Mouse (Mus musculus) cerebellum, adult 11-12 months (tissue): Measurements from ENCODE around the gene Cym.

Experiments used
- DNase-seq: peaks from one replicate; pipeline ENCODE4 v3.0.0; 2022

Gene Cym

DNA sequence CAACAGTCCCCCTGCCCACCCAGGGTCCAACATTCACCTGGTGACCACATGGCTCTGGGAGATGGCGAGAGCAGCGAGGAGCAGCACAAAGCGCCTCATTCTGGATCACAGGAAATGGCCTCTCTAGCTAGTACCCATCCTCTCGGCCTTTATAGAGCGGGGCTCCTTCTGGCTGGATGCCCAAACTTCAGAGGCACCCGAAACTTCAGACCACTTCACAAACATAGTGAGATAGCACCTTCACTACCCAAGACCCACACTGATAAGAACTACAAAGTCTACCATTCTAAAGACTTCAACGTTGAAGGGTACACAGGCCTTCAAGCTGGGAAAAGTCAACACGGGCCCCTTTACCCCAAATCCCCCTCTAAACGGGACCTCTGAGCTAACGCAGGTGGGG is at the start of gene Cym:
TSS of gene Cym (minus strand) at position 125 of the 400 bp plus-strand sequence.
- no peak for DNase-seq

DNA sequence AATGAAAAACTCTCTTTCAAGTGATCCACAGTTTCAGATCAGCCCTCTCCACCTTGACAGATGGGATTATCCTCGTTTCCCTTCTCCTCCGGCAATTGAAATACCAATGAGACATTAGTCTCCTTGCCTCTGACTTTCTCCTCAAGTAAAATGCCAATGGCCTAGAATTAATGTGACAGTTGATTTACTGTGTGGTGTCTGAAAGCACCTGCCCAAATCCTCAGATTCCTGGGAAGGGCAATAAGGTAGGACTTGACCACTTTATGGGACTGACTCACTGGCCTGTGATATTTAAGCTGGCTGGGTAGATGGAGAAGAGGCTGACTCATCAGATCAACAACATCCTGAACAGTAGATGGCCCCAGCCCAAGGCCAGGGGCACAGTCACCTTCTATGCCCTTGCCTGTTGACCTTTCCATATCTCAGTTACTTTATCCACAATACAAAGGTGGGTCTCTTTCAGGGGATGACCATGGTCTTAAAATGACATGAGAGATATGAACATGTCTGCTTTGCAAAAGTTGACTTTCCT is 45.3 kb upstream of the Cym start:
- no peak for DNase-seq

DNA sequence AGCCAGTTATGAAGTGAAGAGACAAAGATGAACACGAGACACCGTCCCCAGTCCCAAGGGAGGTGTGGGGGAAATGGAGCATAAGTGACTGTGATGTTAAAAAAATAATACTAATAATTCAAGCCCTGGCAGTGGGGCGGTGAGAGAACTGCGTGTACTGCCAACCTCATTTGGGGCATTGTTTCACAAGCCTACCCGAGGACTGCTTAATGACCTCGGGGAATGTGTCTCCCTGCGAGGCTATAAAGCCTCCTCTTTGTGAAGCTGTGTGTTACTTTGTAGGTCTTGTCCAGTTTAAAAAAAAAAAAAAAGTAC is 40.3 kb upstream of the Cym start:
- no peak for DNase-seq

DNA sequence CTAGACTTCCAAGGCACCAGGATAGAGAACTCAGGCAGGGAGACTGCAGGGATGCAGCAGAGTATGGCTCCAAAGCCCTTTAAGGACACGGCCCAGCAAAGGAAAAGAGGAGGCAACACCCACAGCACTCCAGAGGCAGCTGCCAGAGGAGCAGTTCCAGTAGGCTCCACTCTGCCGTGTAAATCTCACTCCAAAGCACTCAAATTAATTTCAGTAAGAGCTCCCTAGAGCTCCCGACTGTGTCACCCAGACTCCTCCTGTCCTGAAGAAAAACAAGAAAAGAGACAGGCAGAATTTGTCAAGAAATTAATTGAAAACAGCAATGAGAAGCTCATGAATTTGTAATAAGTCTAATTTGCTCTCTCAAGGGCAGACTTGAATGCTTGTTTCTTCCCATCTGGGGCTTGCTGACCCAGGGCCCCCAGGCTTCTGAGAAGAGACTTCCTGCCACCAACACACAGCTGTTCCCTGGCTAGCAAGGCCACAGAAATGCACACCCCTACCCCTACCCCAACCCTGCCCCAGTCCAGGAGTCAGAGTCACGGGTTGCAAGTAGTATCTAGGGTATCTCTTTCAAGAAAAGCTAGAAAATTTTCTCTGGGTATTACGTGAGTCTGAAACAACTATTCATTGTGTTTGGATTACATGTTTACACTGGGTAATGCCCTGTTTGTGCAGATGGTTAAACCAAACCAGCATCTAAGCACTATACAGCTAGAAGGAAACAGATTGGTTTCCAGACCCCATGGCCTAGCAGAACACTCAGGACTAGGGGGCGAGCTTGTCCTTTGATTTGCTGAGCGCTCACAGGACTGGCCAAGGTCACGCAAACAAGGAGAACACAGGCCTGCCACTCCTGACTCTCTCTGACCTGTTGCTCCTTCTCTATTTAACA is 39.7 kb upstream of the Cym start:
- DNase-seq, result peak; percentile 7

DNA sequence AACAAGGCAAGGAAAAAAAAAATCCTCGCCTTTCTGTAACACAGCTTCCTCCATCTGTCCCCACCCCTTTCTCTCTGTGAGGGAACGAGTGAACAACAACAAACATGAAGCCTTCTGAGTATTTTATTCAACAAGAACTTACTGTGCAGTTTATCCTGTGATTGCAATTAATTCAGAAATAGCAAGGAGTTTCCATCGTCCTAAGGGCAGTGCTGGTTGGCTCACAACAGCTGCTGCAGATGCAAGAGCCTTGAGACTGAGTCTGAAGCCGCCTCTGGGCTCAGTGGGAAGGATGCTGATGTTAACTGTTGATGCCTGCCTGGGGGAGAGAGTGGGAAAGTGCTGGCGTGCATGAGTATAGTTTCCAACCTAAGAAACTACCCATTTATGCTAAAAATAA is 36.4 kb upstream of the Cym start:
- DNase-seq, result no peak

DNA sequence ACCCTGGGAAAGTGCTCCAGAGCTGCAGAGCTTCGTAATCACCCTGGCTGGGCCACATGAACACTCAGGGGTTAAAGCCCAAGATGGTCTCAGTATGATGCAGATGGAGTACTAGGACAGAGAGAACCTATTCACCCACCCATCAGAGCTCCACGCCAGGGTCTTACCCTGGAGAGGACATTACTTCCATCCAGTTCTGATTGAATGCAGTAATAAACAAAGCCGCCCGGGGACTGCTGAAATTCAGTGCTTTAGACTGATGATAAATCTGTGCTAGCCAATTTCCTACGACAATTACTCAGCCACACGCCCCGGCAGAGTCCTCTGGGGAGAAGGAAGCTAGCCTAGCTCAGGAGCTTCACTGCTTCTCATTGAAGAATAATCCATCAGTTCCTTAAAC is 35.2 kb upstream of the Cym start:
- DNase-seq, result no peak

DNA sequence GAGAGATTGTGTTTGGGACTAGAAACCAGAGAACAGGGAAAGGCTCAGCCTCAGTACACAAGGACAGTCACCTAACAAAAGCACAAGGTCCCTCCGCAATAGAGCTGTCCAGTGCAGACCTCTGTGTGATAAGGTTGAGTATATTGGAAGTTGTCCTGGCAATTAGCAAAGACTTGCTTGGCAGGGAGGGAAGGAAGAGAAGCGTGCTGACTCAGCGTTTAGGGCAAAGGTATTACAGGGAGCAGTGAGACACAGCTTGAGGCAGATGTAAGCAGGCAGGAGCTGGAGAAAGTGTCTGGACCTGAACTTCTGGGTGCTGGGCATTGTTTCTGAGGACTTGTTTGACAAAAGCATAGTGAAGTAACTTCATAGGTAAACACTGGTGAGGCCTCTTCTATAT is 34.5 kb upstream of the Cym start:
- no peak for DNase-seq

DNA sequence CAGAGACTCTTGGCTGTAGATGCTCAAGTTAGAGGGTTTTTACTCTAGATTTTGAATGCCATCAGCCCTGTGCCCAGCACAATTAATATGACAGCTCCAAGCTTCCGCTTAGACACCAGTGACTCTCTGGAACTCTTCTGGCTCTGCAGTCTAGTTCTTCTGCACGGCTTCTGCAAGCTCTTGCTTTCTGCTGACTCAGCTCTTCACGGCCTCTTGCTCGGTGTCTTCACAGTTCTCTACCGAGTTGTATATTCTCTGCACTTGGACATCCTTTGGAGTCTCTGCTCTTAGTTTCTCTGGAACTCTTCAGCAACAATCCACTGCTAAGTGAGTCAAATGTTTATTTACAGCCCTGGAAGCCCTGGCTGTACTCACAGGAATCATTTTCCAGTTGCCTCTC is 32.4 kb upstream of the Cym start:
- DNase-seq, result no peak

DNA sequence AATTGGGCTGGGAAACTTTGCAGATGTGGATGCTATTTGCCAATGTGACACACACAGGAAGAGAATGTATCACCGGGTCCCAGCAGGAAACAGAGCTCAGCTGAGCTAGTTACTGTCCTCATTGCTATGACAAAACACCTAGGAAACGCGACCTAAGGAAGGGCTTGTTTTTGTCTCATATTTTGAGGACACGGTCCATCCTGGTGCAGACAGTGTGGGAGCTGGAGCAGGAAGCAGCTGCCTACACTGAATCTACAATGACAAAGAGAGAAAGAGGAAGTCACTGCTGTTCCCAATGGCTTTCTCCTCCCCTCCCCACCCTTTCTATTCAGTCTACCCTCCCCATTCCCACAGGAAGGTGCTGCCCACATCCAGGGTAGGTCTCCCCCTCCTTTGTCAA is 30.5 kb upstream of the Cym start:
- DNase-seq, result no peak

DNA sequence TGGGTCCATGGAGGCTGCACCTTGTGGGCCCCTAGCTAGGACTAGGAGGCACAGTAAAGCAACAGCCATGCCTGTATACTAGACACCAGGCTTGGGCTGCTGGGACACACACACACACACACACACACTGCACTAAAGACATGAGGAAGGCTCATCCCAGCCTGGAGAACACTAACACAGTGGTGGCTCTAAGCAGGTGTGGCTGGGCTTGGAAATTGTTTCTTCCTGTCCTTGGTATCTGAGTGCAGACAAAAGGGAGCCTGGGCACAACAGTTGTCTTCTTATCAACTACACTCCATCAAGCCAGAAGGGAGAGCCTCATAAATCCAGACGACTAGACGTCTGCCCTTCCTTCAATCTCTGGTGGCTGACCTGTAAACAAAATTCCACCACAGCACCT is 28.8 kb upstream of the Cym start:
- DNase-seq, result no peak

DNA sequence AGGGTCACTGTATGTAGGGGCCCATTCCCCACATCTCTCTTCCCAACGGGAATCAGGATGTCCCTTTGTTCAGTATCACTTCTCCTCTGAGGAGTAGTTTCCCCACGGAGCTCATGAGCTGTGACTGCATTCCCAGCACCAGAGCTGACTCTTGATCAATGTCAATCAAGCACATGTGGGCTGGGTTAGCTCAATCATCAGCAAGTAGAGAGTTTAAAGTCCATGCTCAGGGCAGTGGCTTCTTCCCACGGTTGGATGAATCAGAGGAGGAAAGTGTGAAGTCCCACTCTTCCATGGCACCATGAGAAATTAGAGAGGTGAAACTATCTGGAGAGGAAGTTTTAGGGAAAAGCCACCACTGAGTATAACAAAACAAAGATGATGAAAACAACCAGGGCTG is 27.5 kb upstream of the Cym start:
- DNase-seq, result no peak

DNA sequence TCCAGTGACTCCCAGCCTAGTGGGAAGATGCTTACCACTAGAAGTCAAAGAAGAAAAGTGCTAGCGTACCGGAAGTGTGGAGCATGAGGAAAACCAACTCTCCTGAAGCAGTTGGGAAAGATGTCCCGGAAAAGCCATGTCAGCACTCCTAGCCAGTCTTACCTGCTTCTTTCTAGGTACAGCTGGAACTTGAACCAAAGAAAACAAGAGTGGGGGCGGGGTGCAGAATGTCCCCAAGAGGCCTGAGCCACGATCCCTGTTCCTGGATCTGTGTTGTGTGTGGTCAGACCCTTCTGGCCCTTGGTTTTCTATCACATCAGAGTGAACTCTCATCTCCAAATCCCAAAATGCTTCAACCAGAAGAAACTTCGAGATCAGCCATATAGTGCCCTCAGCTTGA is 25.3 kb upstream of the Cym start:
- no peak for DNase-seq

DNA sequence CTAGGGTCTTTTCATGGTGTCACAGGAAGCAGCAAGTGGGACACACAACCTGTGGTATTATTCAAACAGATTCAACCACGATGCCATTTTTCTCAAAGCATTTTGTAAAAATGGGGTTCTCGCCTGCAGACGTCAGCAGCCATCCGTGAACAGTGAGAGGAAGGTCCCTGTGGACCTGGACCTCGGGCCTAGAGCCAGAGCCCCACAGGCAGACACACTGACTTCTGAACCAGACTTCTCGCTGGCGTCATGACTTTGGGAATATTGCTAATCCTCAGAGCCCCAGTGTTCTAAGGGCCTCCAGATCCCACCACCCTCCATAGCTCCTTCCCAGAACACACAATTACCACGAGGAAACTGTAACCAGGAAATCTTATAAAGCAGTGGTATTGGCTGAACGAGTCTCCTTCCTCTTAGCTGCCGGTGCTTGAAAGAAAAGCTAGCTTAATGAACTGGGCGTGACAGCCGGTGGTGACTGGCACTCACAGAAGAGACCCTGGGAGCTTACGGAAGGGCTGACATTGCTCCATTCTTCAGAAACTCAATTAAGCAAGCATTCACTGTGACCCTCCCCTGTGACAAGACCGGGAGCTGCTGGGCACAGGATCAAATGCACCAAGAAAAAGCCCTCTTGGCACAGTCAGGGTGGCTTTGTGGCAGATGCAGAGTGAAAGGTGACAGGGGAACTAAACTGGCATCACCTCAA is 20.0 kb upstream of the Cym start:
- DNase-seq, result no peak

DNA sequence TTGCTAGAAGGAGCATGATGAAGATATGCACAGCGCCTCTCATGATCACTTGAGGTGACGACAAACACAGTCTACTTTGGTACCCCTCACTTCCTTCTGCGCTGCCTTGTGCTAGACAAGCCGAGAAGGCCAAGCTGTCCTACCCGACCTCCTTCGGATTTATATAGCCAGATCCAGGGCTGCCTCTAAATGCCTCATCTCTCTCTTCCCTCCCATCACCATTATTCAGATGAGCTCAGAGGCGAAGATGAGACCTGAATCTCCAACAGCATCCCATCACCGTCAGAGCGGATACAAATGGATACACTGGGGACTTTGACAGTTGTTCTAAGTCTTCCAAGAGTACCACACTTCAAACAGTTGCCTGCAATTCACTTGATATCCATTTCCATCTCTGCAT is 18.1 kb upstream of the Cym start, which contains the start of gene Prok1:
TSS of gene Prok1 (minus strand) at position 101 of the 400 bp plus-strand sequence.
- DNase-seq, result no peak

DNA sequence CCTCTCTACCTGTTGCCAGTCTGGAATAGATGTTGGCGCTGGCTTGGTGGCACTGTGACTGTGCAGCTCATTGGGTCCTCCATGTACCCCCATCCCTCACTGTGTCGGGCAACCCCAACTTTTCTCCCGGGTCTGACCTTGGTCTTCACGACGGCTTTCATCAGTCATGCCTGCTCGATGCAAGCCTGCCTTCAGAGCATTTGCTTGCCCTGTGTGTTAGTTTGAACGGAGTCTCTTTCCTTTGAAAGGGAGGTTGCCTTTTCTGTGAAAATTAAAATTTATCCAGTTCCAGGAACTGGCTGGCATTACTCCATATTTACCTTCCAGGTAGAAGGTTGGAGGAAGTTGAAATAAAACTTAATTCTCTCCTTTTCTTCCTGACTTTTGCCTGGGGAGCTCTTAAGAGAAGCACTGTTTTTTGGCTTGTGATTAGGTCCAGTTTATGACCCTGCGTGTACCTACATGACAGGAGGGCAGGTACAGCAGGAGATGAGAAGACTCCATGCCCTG is 17.0 kb upstream of the Cym start:
- no peak for DNase-seq

DNA sequence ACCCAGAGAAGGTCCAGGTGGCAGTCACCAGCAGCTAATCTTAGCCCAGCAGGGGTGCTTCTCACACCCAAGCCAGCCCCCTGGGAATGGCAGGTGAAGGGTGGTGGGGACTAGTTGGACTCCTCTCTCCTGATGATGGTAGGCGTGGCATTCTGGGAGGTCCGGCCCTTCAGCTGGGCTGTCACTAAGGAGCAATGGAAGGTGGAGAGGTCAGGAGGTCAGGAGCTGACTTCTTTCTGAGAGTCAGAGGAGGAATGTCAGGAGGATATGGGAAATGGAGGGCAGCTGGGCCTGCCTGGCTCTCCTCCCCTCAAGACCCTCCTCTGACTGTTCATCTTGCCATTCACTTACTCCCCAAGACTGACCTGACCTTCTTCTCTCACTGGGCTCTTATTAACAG is 16.5 kb upstream of the Cym start:
- DNase-seq, result no peak

DNA sequence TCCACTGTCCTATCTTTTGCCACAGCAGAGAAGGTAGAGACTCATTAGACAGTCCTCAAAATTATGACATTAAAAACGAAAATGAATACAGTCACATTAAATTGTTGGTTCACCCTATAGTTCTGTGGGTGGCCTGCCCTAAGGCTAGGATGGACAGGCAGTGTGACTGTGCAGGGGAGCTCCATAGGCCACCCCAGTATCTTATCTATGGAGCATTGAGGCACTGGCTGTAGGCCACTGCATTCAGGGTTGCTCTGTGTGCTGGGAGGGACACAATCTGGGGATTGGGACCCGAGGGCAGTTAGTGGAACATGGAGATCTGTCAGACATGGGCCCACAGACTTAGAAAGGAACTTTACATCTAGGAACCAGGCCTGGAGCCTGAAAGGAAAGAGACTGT is 12.4 kb upstream of the Cym start:
- DNase-seq, result no peak

DNA sequence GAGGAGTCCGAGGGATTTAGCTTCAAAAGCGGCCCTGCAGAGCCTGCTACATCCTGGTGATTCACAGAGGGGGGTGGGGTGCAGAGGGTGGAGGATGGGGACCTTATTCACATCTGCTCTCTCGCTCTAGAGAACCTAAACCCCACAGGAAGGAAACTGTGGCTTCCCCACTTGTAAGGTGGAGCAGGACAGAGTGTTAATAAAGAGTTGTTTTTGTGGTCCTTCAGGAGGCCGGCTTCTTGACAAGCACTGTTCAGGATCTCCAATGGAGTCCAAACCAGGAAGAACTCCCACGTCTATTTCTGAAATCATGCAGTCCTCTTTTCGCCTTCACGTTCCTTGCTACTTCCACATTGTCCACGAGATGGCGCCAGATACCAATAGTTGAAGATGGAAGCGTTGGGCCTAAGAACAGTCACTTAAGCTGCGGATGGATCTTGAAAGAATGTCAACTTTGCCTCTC is 11.8 kb upstream of the Cym start:
- DNase-seq, result peak; percentile 43

DNA sequence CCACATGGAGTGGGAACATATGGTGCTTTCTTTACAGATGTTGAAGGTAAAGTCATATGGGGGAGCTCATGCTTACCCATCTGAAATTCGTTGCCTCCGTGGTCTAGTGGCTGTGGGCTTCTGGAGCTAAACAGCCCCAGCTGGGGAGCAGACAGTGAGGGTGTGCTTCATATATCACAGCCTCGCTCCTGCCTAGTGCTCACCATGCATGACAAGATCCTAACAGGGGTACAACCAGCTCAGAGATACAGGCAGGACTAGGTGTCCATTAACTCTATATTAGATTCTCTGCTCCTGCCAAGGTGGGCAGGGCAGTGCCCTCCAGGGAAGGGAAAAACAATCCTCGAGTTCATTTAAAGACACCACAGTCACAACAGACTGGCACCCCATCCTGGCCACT is 9.7 kb upstream of the Cym start:
- no peak for DNase-seq

DNA sequence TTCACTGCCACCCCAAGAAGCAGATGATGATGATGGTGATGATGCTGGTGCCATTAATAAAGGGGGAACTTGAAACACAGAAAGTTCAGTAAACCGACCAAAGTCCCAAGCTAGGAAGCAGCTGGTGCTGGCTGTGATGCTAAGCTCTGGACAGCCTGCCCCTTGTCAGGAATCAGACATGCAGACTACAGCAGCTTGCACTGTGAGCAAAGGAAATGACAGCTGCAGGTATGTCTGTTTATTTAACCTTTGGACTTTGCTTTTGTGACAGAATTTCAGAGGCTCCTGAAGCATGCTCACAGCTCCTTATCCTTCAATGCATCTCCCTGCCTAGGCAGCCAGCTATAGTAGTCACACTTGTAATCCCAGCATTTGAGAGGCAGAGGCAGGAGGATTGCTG is 9.0 kb upstream of the Cym start, which contains the start of gene A630076J17Rik:
TSS of gene A630076J17Rik (plus strand) at position 88 of the 400 bp plus-strand sequence.
- DNase-seq, result no peak

DNA sequence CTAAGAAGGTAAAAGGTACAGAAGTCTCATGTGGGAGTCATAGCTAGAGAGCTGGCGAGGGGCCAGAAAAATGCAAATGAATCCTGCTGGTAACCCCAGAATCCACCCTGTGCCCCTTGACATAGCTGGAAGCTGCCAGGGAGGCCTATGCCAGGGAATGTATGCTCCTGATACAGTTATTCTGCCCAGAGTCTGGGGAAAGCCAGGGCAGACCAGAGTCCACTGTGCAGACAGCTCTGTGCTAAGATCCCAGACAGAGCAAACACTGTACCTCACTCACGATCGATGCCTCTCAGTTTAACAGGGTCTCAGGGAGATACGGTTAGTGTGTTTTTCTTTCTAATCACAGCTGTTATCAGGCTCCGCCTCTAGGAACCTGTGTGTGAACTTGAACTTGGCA is 8.3 kb upstream of the Cym start:
- DNase-seq, result no peak

DNA sequence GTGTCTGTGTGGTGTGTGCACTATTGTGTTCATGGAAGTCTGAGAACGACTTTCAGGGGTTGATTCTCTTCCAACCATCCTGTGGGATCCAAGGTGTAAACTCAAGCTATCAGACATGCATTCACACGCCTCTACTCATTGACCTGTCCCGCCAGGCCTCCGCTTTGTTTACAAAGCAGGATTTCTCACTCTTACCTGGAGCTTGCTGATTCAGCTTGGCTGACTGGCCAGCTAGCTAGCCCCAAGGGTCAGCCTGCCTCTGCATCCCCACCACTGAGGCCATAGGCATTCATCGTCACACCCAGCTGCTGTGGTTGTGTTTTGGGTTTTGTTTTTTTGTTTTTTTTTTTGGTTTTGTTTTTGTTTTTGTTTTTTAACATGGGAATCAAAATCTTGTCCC is 7.7 kb upstream of the Cym start:
- no peak for DNase-seq

DNA sequence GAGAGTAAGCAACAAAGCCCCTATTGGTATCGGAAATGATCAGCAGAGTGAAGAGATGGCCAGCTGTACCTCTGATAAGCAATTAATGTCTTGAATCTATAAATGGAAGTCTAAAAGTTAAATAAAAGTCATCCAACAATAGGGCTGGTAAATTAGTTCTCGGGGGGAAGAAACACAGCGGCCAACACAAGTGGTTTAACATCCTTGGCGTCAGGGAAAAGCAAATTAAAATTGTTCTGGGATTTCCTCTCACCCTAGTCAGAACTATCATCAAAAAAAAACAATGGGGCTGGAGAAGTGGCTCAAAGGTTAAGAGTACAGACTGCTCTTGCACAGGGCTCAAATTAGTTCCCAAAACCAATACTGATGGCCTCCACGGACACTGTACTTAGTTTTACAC is 4.3 kb upstream of the Cym start:
- DNase-seq, result no peak

DNA sequence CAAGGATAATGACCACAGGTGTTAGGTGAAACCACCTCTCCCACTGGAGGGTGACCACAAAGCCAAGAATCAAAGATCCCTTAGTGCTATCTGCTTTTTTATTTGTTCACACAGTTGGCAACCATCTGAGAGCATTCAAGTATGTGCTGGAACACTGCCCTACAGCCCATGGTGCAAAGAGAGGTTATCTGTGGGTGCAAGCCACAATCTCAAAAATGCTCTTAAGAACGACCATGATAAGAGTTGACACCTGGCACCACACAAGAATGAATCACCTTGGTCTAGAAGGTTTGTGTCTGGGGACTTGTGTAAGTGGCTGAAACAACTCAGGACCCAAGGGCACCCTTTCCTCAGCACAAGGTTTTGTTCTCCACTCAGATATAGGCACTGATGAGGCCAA is 1.7 kb upstream of the Cym start:
- no peak for DNase-seq
